Mouse (Mus musculus): ENCODE results near the gene 1700069L16Rik.

1700069L16Rik gene

DNA sequence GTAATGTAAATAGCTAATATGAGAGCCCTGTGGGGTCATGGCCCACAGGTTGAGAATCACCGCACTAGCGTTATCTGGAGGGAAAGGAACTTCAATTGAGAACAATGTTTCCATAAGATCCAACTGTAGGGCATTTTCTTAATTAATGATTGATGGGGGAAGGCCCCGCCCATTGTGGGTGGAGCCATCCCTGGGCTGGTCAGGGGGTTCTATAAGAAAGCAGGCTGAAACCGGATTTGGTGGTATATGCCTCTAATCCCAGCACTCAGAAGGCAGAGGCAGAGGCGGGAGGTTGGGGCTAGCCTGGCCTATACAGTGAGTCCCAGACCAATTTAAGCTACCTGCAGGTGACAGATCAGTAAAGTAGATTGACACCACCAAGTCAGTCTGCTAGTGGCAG is 9.8 kb upstream of the 1700069L16Rik start:
- DNase-seq (ENCODE audit: low spot score) = no peak

DNA sequence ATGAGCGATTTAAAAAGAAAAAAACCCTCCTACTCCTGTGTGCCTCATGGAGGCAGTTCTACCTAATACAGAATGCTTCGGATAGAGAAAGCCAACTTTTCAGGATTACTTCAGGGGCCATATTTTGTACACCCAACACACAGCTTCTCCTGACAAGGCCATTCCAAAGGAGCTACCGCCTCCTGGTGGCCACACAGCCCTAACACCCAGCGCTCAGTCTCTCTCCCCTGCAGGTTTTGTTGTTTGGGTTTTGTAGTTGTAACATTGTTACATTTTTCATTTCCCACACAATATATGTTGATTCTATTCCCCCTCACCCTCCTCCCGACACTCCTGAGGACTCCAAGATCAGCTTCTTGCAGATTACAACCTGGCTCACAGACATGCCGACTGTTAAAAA is 7.6 kb upstream of the 1700069L16Rik start:
- DNase-seq (ENCODE audit: low spot score) = no peak

DNA sequence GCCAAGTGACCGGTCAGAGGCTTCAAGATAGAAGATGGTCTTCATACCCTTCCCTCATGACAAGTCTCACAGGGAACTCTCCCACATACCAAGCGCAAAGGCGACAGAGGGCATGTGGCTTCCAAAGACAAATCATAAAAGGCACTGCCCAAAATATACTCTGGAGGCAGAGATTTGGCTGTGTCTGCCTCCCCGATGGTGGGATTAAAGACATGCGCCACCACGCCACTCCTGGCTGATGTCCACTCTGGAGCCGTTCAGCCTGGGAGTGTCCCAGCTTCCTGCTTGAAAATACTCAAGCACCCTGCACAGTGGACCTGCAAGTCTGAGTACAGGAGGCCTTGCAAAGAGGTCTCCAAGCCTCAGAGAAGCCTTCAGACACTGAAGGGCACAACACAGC is 6.6 kb upstream of the 1700069L16Rik start:
- DNase-seq (ENCODE audit: low spot score) = no peak

DNA sequence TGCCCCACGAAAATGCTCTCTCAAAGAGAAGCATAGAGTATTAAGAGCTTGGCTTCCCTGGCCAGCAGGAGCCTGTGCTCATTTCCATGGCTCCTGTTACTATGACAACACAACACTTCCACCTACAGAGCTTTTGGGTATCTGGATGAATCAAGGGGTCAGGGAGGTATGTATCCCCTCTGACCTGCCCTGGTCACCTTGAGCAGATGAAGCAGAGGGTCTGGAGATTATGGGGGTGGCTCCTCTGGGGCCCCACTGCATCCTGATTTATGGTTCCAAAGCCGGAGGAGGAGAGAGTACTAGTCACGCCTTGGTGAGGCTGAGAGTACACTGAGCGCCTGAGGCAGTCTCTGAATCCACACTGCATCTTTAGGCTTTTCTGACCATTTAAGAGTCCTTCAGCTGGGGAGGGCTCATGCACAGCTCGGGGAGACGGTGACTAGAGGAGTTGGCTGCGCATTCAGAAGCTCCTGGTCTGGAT is 6.1 kb upstream of the 1700069L16Rik start:
- no peak for DNase-seq (ENCODE audit: low spot score)

DNA sequence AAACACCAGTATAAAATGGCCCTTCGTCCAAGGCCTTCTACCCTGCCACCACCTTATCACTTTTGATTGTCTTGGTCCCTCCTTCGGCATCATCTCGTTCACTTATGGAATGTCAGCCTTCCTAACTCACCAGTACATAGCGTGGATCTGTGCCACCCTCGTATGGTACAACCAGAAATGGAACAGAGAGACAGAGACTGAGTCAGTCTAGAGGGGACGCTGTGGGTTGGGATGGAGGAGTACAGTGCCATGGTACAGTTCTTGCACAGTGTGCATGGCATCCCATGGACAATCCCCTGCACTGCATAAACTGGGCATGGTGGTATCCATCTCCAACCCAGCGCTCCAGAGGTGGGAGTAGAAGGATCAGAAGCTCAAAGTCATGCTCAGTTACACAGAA is 4.1 kb upstream of the 1700069L16Rik start:
- no peak for DNase-seq (ENCODE audit: low spot score)

DNA sequence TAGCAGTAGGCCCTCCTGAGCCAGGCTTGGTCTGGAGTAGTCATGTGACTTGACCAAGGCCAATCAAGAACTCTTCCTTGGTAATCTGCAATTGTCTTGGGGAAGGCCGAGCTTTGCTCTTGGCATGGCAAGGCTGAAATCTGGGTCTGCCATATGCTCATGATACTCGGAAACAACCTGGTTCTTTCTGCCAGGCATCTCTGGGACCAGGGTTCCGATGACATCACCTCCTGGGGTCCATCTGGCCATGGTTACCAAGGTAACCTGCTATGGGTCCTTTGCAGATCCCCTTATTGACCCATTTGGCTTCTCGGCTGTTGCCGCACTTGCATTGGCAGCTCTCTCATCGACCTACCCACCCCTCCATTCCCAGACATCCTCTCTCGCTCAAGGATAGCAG is 3.4 kb upstream of the 1700069L16Rik start:
- DNase-seq (ENCODE audit: low spot score) = no peak

DNA sequence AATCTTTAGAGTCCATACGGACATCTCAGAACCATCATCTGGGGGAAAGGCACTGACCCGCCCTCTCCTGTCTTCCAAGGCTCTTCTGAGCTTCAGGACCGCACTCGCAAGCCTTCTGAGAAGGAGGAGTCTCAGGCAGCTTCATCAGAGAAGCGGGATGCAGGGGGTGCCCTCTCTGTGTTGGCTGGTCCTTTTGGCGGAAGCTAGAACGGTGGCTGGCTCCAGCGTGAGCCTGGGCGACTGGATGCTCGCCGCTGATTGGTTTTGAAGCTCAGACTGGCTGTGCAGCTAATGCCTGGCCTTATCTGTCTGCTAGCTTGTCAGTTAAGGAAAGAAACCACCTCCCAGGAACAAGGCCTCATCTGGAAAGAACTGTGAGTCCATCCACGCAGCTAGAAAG is 2.7 kb upstream of the 1700069L16Rik start:
- no peak for DNase-seq (ENCODE audit: low spot score)

DNA sequence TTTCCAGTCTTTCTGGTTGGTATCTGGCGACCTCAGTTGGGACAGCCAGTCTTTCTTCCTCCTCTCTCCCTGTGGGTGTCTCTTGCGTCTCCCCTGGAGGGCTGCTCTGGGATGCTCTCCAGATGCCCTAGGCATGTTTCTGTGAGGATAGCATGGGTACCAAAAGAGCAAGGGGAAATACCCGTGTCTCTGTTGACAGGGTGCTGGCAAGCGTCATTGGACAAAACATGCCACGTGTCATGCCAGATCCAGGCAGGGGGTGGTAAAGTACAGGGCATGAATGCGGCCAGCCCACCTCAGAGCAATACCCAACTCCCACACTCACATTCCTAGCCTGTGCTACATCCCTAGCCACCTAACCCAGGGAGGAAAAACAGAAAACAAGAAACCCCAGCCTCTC is 2.0 kb upstream of the 1700069L16Rik start:
- DNase-seq (ENCODE audit: low spot score) = no peak

DNA sequence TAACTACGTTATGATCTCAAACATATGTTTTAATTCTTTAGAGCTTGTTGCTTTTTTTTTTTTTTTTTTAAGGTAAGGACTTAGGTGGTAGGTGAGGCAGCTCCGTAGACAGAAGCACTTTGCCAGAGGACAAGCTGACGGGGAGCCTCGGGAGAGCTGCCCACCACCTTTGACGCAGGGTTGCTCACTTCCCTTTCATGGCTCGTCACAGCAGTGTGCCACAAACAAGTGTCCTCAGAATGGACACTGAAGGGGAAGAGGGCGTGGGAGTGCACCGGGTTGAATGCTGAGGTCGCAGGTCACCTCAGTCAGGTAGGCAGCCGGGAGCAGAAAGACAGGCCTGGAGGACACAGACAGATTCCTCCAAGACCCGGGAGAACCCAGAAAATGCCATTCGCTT is 845 bp upstream of the 1700069L16Rik start:
- no peak for DNase-seq (ENCODE audit: low spot score)

DNA sequence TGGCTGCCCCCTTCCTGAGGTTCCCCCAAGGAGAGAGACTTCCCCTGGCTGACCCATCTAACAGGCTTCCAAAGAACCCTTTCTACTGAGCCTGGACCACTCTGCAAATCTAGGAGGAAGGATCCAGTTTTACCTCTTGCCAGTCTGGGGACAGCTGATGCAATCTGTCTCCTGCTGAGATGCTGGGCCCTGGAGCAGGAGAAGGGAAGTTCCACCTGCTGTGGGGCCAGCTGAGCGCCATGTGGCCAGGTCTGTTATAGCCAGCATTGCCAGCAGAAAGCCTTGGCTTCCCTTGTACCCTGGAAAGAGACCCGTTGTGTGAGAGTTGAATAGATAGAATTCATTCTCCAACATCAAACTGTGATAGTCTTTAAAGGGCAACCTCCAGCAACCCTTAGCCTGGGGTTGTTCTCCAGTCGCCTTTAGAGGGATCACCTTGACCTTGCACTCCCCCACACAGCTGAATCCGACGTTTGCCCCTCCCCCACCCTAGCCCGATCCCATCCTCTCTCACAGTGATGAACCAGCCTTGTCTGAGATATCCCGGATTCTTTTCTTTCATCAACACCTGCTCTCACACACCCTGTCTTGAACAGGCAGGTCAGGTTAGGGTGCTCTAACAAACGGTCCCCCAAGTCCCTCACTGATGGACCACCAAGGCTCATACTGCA is 870 bp downstream of the 1700069L16Rik start:
- no peak for DNase-seq (ENCODE audit: low spot score)

DNA sequence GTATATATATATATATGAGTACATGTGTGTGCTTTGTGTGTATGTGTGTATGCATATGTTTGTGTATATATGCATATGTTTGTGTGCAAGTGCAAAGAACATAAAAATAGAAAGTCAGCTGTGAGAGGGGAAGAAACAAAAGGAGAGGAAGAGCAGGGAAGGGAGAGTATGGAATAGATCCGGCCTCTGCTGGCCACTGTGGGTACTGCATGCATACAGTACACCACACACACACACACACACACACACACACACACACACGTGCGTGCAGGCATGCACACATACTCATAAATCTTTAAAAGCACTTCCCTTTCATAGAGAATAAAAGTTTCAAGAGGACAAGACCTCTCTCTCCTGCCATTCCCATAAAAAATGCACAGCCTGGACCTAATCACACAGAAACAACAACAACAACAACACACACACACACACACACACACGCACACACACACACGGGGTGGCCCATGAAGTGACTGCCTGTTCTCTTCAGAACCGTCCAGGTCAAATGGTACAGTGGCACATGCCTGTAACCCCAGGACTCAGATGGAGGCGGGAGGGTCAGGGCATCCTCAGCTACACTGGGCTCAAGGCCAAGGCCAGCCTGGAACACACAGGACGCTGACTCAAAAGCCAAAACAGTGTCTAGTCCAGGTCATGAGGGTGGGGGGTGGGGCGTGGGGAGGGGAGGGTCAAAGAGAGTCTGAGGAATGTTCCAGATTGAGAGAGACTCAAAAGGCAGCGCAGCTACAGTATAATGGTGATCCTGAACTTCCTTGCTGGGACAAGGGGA is 2.2 kb downstream of the 1700069L16Rik start:
- DNase-seq (ENCODE audit: low spot score) = no peak

DNA sequence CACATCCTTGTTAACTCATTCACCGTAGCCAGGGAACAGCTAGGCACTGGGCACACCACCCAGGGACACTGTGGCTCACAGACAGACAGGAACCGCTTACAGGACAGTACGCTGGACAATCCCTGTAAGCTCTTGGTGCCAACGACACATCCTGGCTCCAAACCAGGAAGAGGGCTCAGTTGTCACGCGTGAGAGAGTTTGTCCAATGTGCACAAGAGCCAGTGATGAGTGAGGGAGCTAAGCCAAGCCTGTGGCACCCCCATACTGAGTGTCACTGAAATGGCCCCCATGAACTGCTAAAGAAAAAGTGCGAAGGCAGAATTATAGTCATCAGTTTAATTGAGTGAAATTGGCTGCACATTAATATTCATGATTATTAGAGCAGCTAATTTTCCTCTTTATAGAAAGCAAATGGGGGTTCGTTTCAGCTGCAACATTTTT is 5.3 kb downstream of the 1700069L16Rik start:
- DNase-seq (ENCODE audit: low spot score) = no peak

DNA sequence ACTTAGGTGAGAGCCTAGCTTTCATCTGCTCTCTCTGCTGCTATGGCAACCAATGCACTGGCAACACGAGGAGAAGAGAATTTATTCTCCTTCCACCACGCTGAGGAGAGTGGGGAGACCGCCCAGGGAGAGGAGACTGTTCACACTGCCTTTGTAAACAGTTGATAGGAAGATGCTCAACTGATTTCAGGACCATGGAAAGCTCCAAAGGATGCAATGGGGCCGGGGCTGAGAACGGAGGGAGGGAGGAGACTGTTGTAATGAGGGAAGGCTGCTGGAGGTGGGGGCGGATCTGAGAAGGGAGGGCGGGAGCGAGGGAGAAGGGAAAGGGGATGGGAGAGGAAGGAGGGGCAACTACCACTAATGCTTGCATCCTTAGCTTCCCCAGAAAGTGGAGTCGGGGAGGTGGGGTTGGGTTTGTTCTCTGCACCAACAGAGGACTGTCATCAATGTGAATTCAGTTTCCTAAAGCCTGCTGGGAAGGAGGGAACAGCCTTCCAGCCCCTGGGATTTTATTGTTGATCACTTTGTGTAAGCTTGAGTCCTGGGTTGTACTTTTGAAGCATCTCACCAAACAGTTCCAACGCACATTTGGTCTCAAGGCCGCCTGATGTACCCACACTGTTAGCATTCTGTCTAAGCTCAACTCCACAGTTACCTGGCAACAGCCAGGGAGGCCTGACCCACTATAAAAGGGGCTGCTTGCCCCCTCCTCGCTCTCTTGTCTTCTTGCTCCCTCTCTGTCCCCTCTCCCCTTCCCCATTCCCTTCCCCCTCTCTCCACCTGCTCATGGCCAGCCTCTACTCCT is 7.8 kb downstream of the 1700069L16Rik start:
- peak; percentile 71 for DNase-seq (ENCODE audit: low spot score)

DNA sequence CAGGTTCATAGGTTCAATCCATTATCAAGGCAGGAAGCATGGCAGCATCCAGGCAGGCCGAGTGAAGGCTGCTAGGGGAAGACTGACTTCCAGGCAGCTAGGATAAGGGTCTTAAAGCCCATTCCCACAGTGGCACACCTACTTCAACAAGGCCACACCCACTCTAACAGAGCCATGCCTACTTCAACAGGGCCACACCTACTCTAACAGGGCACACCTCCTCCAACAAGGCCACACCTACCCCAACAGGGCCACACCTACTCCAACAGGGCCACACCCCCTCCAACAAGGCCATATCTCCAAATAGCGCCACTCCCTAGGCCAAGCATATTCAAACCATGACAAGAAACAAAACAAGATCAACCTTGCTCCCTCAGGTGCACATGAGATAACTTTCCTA is 11.7 kb downstream of the 1700069L16Rik start:
- no peak for DNase-seq (ENCODE audit: low spot score)

DNA sequence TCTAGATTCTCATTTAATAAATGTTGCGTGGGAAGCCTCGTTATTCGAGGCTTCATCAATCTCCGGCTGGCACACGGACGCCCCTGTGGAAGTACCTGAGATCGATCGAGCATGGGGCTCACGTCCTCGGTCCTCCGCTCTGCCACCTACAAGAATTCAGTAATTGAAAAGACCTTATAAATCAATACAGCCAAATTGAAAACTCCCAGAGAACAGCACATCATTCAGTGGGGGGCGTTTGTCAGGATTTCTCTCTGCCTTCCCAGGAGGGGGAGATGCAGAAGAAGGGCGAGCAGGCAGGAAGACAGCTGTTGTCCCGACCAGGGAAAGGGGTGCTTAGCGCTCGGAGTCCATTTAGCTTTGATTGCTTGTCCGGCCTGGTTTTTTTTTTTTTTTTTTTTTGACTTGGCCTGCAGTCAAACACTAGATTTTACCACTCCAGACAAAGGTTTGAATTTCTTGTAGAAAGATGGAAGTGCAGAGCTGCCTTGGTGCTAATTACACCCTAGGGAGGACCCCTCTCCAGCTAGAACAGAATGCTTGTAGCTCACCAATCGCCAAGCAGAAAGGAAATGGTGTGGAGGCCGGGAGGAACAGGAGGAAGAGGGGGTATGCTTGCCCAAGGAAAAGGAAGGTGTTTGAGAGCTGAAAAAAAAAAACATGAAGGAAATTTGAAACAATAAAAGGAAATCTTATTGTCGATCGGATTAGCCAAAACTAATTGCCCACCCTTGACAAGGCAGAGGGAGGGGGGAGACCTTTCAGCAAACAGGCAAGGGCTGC is 20.6 kb downstream of the 1700069L16Rik start:
- no peak for DNase-seq (ENCODE audit: low spot score)

DNA sequence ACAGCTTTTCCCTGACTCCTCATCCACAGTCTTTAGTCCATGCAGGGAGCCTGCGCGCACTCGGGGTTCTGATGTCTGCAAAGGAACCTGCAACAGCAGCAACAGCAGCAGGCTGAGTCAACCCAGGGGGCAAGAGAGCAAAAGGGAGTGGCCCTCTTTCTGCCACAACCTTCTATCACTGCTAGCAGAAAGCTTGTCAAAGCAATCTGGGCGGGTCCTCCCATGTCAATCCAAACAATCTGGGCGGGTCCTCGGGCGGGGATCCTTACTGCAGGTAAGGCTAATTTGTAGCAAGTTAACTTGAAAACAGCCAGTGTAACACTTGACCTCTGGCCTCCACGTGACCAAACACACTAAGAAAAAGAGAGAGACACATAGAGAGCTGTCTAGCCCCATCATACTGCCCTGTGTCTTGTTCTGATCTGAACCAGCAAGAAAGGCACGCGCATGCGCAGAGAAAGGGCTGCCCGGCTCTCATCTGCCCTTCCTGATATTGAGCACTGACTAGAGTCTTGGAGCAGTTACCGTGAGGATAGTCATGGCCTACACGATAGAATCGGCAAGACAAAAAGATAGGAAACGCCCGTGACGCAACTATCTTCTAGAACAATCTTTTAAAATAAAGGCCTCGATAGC is 24.1 kb downstream of the 1700069L16Rik start:
- DNase-seq (ENCODE audit: low spot score) = peak; percentile 77

DNA sequence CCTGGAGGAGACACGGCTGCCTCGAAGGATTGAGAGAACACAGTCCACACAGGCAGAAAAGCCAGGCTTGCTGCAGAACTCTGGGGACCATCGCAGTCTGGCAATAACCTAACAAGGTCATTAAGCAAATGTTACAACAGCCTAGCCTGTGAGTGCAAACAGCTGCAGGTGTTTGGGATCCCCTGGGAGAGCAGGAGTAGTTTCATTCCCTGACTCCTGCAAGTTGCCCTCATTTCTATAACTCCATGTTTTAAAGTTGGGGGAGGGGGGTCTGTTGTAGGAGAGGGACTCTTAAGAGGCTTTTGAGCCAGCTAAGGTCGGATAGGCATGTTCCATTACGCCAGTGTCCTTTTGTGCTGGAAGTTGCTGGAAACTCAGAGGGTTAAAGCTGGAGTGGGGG is 30.2 kb downstream of the 1700069L16Rik start:
- no peak for DNase-seq (ENCODE audit: low spot score)

DNA sequence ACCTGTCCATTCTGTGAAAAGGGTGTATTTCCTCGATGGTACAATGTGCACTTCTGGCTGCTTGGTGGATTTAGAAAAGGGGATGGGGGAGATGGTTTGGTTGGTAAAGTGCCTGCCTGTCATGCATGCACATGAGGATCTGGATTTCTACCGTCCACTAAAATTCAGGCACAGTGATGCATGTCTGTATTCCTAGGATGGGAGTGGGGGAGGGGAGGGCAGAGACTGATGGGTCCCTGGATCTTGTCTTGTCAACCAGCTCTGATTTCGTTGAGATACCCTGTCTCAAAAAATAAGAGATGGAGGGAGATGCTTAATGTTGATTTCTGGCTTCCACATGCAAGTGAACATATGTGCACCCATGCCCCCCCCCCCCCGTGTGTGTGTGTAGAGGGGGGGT is 30.6 kb downstream of the 1700069L16Rik start:
- DNase-seq (ENCODE audit: low spot score) = no peak

DNA sequence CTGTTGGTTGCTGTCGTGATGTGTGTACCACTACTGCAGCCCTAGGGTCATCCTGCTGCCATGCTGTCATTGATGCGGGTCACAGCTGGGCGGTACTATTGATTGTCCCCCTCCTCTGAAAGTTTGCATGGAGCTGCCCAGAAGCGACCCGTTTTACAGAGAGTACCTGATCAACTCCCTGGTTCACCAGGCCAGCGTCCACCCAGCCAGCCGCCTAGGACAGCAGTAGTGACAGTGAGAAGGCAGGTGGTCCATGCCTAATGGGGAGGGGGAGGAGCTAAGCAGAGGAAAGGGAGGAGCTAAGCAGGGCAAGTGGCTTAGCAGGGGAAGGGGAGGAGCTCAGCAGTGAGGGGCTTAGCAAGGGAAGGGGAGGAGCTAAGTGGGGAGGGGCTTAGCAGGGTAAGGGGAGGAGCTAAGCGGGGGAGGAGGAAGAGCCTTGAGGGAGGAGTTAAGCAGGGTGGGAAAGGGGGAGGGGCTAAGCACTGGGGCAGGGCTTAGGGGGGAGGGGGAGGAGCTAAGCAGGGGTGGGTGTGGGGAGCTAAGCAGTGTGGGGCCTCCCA is 31.3 kb downstream of the 1700069L16Rik start:
- DNase-seq (ENCODE audit: low spot score) = no peak

DNA sequence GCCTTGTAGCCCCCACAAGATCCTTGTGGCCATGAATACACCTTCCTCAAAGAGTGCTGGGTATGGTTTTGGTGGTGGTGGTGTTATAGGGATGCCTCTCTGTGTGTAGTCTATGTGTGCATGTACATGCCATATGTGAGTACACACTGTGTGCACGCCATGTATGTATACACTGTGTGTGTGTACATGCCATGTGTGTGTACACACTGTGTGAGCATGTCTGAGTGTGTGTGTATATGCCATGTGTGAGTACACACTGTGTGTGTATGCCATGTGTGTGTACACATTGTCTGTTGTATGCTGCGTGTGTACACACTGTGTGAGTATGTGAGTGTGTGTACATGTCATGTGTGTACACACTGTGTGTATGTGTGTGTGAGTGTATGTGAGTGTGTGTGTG is 33.7 kb downstream of the 1700069L16Rik start:
- no peak for DNase-seq (ENCODE audit: low spot score)

DNA sequence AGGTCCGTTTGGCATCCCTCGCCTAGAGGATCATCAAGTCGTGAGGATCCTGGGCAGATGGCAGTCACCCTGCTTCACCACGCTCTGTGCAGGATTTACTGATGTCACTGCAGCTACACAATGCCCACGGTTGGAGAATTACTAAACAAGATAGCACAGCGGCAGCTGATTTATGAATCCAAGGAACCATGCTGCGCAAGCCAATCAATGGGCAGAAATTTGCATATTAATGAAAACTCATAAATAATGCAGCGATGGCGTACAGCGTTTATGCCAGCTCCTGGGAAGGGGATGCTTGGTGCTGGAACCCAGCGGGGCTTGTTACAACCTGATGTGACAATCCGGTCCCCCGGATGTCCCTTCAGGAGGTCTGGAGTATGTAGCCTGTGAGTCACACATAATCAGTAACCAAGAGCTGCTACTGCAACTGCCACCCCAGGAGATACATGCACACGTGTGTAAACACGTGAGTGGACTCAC is 34.5 kb downstream of the 1700069L16Rik start:
- no peak for DNase-seq (ENCODE audit: low spot score)

Measured in yolk sac, embryonic 10.5 days (tissue).